Comparison of ENCODE assay signal across 10 mouse cellular contexts in the genomic region with DNA sequence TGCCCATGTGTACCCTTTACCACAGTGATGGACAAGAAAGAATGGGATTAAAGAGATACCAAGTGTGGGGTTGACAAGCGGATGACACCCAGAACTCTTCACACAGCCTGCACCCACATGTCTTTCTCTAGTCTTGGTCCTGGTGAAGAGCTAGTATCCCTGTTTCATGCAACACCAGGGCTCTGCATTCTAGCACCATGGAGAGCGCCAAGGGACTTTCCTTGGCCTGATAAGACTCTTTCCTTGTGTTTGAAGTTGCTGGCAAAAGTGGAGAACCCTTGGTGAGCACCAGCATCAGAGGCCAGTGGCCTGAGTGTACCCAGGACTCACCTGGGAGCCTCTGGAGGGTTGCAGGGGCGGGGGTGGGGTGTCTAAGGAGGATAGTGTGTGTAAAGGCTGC.
DNase-seq lines count a peak whose midpoint lies in the region; ATAC-seq lines count a peak whose summit lies in the region.
"Had no signal": no experiment of that assay in that cellular context is flagged by ENCODE, and none has a peak within 500 bp of the region (broad histone marks: within the 10 kb centered on the region; RNA-seq: fewer than 3 reads in every experiment).

No protein-coding gene starts in this region.

- WGBS in hindbrain, embryonic 11.5 days: 40% methylated on average over 3 of the region's 3 CpGs
- 40% methylated on average over 3 of the region's 3 CpGs for WGBS in hindbrain, embryonic 14.5 days
- WGBS in hindbrain, embryonic 12.5 days: 36% methylated on average over 3 of the region's 3 CpGs

- peak; percentile 43 for DNase-seq in hindbrain, embryonic 11.5 days (ENCODE audit: low spot score)
- no peak for DNase-seq in hindbrain, embryonic 14.5 days (ENCODE audit: low spot score)
- peak; percentile 29 for DNase-seq in 3T3-L1 (ENCODE audit: low read depth, low spot score)
- DNase-seq in Muller cell, postnatal 12 days (ENCODE audit: inconsistent ontology term): peak; percentile 15
- DNase-seq in forelimb bud, embryonic 11.5 days (ENCODE audit: low read depth, low spot score): peak; percentile 66
- DNase-seq: right cerebral cortex, adult 18-20 months had no signal

- no peaks in the 10 kb centered on the region for H3K27me3 ChIP-seq in hindbrain, embryonic 11.5 days (ENCODE audit: control insufficient read depth, insufficient read depth, low read length)
- H3K27me3 ChIP-seq in hindbrain, embryonic 14.5 days (ENCODE audit: control insufficient read depth, insufficient read depth, low read length): no peaks in the 10 kb centered on the region
- H3K27me3 ChIP-seq in hindbrain, embryonic 12.5 days: no peaks in the 10 kb centered on the region
- H3K27me3 ChIP-seq: forebrain, embryonic 15.5 days had no signal

- H3K4me1 ChIP-seq in hindbrain, embryonic 11.5 days (replicated peaks; ENCODE audit: control insufficient read depth, insufficient read depth, low read length): no peaks in the 10 kb centered on the region
- H3K4me1 ChIP-seq in hindbrain, embryonic 14.5 days (replicated peaks; ENCODE audit: control insufficient read depth, insufficient read depth, low read length): no peaks in the 10 kb centered on the region
- H3K4me1 ChIP-seq in hindbrain, embryonic 12.5 days: no peaks in the 10 kb centered on the region

- no peaks in the 10 kb centered on the region for H3K9me3 ChIP-seq in hindbrain, embryonic 11.5 days (ENCODE audit: control insufficient read depth, low read length)
- H3K9me3 ChIP-seq in hindbrain, embryonic 14.5 days (ENCODE audit: control insufficient read depth, low read length): peaks cover 5% of the 10 kb centered on the region; the same call in 1 of the 2 replicates
- no peaks in the 10 kb centered on the region for H3K9me3 ChIP-seq in hindbrain, embryonic 12.5 days (replicated peaks)
- H3K9me3 ChIP-seq: forebrain, embryonic 15.5 days had no signal

- H3K4me2 ChIP-seq in hindbrain, embryonic 11.5 days (replicated peaks; ENCODE audit: low read depth, low read length): no peak overlapping the region
- no peak overlapping the region for H3K4me2 ChIP-seq in hindbrain, embryonic 14.5 days (replicated peaks)
- no peak overlapping the region for H3K4me2 ChIP-seq in hindbrain, embryonic 12.5 days (replicated peaks)
- H3K4me2 ChIP-seq: forebrain, embryonic 15.5 days had no signal

- no peaks in the 10 kb centered on the region for H3K36me3 ChIP-seq in hindbrain, embryonic 11.5 days (ENCODE audit: control insufficient read depth, insufficient read depth, low read length)
- no peaks in the 10 kb centered on the region for H3K36me3 ChIP-seq in hindbrain, embryonic 14.5 days (replicated peaks; ENCODE audit: control insufficient read depth, insufficient read depth)
- H3K36me3 ChIP-seq in hindbrain, embryonic 12.5 days: no peaks in the 10 kb centered on the region
- H3K36me3 ChIP-seq: forebrain, embryonic 15.5 days had no signal

- no peak overlapping the region for H3K27ac ChIP-seq in hindbrain, embryonic 11.5 days (ENCODE audit: low read depth, low read length)
- no peak overlapping the region for H3K27ac ChIP-seq in hindbrain, embryonic 14.5 days
- no peak overlapping the region for H3K27ac ChIP-seq in hindbrain, embryonic 12.5 days
- H3K27ac ChIP-seq: forebrain, embryonic 15.5 days had no signal

- ATAC-seq in hindbrain, embryonic 11.5 days (ENCODE audit: low FRiP score): no peak
- no peak for ATAC-seq in hindbrain, embryonic 14.5 days (ENCODE audit: low FRiP score)
- no peak for ATAC-seq in megakaryocyte-erythroid progenitor cell, adult 5-6 weeks (replicated peaks; ENCODE audit: low FRiP score, low TSS enrichment, poor library complexity, severe bottlenecking)
- no peak for ATAC-seq in CD4-positive, CD25-positive, alpha-beta regulatory T cell, adult 4 months
- ATAC-seq in hindbrain, embryonic 12.5 days (ENCODE audit: low FRiP score): no peak
- ATAC-seq: forebrain, embryonic 15.5 days had no signal

- no peak overlapping the region for H3K4me3 ChIP-seq in hindbrain, embryonic 11.5 days (ENCODE audit: low read depth, low read length)
- no peak overlapping the region for H3K4me3 ChIP-seq in hindbrain, embryonic 14.5 days (replicated peaks; ENCODE audit: low read length)
- H3K4me3 ChIP-seq in hindbrain, embryonic 12.5 days: no peak overlapping the region
- H3K4me3 ChIP-seq: forebrain, embryonic 15.5 days had no signal

- no peak overlapping the region for H3K9ac ChIP-seq in hindbrain, embryonic 11.5 days (ENCODE audit: low read depth, low read length)
- no peak overlapping the region for H3K9ac ChIP-seq in hindbrain, embryonic 14.5 days
- no peak overlapping the region for H3K9ac ChIP-seq in hindbrain, embryonic 12.5 days
- H3K9ac ChIP-seq: forebrain, embryonic 15.5 days had no signal
